Mouse (Mus musculus) C2C12 (cell line): ENCODE results near the gene Parp2.

ENCODE experiments used
- CTCF ChIP-seq: IDR thresholded peaks from one replicate; pipeline ENCODE4 v1.5.1; 2011; ENCODE audit not compliant: control insufficient read depth, insufficient read depth, insufficient read length
- MAX ChIP-seq: IDR thresholded peaks from one replicate; pipeline ENCODE4 v1.6.1; 2011; ENCODE audit warnings: mild to moderate bottlenecking, control low read depth

DNA sequence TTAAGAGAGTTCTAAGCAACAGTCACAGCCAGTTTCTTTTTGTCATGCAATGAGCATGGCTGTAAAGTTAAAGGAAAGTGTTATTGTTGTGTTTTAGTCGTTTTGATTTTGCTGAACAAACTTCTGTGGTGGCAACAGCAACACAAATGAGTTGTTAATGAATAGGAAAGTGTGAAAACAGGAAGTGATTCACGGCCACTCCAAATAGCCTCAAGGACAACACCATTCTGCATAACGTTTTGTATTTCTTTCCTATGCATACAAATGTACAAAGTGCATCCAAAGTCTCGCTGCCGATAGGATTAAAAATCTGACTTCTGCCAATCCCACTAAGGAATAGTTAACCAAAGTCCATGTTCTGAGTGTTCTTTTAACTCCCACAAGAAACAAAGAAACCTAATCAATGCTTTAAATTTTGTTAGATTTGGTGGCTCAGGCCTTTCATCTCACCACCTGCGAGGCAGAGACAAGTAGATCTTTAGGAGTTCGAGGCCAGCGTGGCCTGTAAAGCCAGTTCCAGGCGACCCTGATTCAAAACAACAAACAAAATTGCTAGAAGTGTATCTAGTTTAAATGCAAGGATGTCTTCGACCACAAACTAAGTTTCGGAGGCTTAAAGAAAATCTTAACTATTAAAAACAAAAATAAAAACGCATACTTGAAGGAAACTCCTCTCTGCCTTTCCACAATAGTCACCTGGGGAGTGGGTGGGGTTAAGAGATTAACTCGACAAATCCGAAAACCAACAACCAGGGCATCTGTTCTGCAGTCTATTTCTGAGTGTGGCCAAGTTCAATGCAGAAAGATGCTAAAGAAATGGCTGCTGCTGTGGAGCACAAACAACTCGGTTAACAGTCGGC is 23.0 kb upstream of the Parp2 start:
- TF ChIP-seq MAX (no peak), CTCF (no peak)
